Mouse (Mus musculus): ENCODE data around the gene Sema6c.
"Not testable (repeated sequence)": the region's sequence is repeated elsewhere in the genome, so short reads cannot be mapped to it uniquely, and the experiment has no call there.

GRCm38 (mm10) chr3:95132389-95132788, 27.9 kb upstream of the Sema6c start:
- not testable (repeated sequence) for TF ChIP-seq CTCF (IDR thresholded peaks at IDR 0.05; ENCODE audit: low read depth, low read length); POLR2A (IDR thresholded peaks at IDR 0.05; ENCODE audit: insufficient read depth, low read length)

All from ES-Bruce4 (cell line).